Mouse (Mus musculus) bone marrow, adult 2 months (tissue): ENCODE results near the gene Pus10. TPM values are rescaled to one million over a fixed set of nuclear protein-coding genes. Genes with fewer than 3 reads are reported as not detected.

Experiments used
- H3K27ac ChIP-seq: fragments of 200-500 bp; 2 replicates; pipeline ENCODE4 v1.5.1; 2012; ENCODE audit warnings: low read depth, mild to moderate bottlenecking, control low read depth, inconsistent platforms, low read length; ENCODE audit not compliant: control insufficient read depth, poor library complexity, insufficient read depth
- H3K4me1 ChIP-seq: fragments of 200-500 bp; 2 replicates; pipeline ENCODE4 v1.6.1; 2011; ENCODE audit warnings: low read length; ENCODE audit not compliant: control insufficient read depth, insufficient read depth
- H3K4me3 ChIP-seq: fragments of 200-500 bp; replicated peaks from 2 replicates; pipeline ENCODE3; 2011; ENCODE audit warnings: mild to moderate bottlenecking, low read depth, low read length, control low read depth; ENCODE audit not compliant: control insufficient read depth
- CTCF ChIP-seq: fragments of 200-500 bp; IDR thresholded peaks from 2 replicates; pipeline ENCODE4 v1.5.1; 2011; ENCODE audit warnings: low read length, control low read depth; ENCODE audit not compliant: control insufficient read depth, insufficient read depth
- POLR2A ChIP-seq: fragments of 200-500 bp; IDR thresholded peaks from 2 replicates; pipeline ENCODE4 v1.6.1; 2011; ENCODE audit warnings: low read depth, mild to moderate bottlenecking, control low read depth, low read length, borderline replicate concordance; ENCODE audit not compliant: control insufficient read depth
- WGBS: fragments of 180-500 bp; shearing (Covaris S2); methylation state at CpG from one replicate; pipeline ENCODE4 v1.1.7; 2018; 5-methylcytosine and 5-hydroxymethylcytosine counted together
- polyA plus RNA-seq: library from polyadenylated mRNA; stranded (reverse); fragments of >200 nt; gene quantifications from 2 replicates; pipeline ENCODE4 v1.2.4, GENCODE M21; 2011; ENCODE audit warnings: low replicate concordance; ENCODE audit not compliant: missing spikeins, insufficient read depth, insufficient read length

The Pus10 gene
- polyA plus RNA-seq, 1 experiment = 12.0 TPM

DNA sequence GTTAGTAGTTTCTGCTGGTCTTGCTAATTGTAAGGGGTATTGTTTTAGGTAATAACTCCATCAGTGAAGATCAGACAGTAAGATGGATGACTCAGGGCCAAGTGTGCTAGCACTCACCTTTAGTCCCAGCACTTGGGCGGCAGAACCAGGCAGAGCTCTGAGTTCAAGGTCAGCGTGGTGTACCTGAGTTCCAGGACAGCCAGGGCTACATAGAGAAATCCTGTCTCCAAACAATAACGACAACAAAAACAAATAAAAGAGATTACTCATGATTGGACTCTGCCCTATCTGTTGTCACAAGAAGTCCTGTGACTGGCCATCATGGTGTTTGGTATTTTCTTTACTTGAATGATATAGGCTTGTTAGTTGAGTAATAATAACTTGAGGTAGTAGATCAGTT is 36.4 kb downstream of the Pus10 start:
- Histone ChIP-seq H3K4me3 (no peak overlapping the region), H3K4me1 (no peaks in the 10 kb centered on the region), H3K27ac (no peak overlapping the region)
- 91% methylated on average over 3 of the region's 3 CpGs for WGBS
- TF ChIP-seq CTCF (no peak), POLR2A (no peak)

- Histone ChIP-seq H3K27ac (no peak overlapping the region), H3K4me1 (no peaks in the 10 kb centered on the region), H3K4me3 (no peak overlapping the region)
- 81% methylated on average over 7 of the region's 7 CpGs for WGBS
- no peak for TF ChIP-seq CTCF
- TF ChIP-seq POLR2A = no peak
Observed at GRCm38 (mm10) chr11:23704604-23705294, 39.3 kb downstream of the Pus10 start.

DNA sequence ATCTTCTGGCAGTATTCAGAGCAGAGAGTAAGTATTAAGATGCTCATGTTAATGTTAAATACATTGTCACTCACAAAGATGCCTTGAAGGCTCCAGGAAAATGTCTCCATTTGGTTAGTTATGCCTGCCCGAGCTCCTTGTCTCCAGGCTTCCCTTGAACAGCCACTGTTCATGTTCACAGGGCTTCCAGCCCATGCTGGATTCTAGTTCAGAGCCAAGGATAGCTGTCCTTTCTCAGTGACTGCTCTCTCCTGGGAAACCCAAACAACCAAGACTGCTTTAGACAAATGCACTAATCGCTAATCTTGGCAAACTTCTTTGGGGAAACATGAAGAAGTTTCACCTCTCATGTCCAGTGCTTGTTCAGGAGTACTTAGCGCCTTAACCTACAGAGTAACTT is 46.8 kb downstream of the Pus10 start:
- Histone ChIP-seq H3K4me3 (no peak overlapping the region), H3K27ac (no peak overlapping the region), H3K4me1 (no peaks in the 10 kb centered on the region)
- no peak for TF ChIP-seq CTCF
- TF ChIP-seq POLR2A = no peak
- WGBS = 86% methylated on average over 3 of the region's 3 CpGs

- TF ChIP-seq POLR2A (no peak), CTCF (no peak)
- Histone ChIP-seq H3K27ac (no peak overlapping the region), H3K4me1 (no peaks in the 10 kb centered on the region), H3K4me3 (no peak overlapping the region)
- WGBS = 80% methylated on average over 2 of the region's 2 CpGs
Observed at GRCm38 (mm10) chr11:23718856-23719255, 53.4 kb downstream of the Pus10 start.

- H3K4me1 ChIP-seq = no peaks in the 10 kb centered on the region
- WGBS = 76% methylated on average over 3 of the region's 3 CpGs
- TF ChIP-seq POLR2A = no peak
- no peak for TF ChIP-seq CTCF
- no peak overlapping the region for H3K4me3 ChIP-seq
- no peak overlapping the region for H3K27ac ChIP-seq
Observed at GRCm38 (mm10) chr11:23719825-23720224, 54.4 kb downstream of the Pus10 start.

GRCm38 (mm10) chr11:23722326-23722725 is 56.9 kb downstream of the Pus10 start:
- no peaks in the 10 kb centered on the region for H3K4me1 ChIP-seq
- H3K27ac ChIP-seq = no peak overlapping the region
- no peak overlapping the region for H3K4me3 ChIP-seq
- 83% methylated on average over 2 of the region's 2 CpGs for WGBS
- TF ChIP-seq CTCF = no peak

DNA sequence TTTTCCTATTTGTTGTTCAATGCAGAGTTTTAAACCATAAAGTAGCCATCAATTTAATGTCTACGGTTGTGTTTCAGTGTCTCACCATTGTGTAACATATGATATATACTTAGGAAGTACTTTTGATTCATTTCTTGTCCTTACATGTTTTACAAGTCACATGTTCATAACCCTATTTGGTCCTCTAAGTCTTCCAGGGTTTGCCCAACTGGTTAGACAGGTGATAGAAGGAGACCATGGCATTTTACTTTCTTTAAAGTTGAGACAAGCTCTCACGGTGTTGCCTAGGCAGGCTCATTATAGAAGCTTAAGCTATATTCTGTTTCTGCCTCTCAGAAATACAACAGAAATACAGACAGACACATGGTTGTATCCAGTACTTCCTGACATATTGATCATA is 60.4 kb downstream of the Pus10 start:
- Histone ChIP-seq H3K4me3 (no peak overlapping the region), H3K4me1 (no peaks in the 10 kb centered on the region), H3K27ac (no peak overlapping the region)
- TF ChIP-seq CTCF (no peak), POLR2A (no peak)
- 88% methylated on average over 2 of the region's 2 CpGs for WGBS

DNA sequence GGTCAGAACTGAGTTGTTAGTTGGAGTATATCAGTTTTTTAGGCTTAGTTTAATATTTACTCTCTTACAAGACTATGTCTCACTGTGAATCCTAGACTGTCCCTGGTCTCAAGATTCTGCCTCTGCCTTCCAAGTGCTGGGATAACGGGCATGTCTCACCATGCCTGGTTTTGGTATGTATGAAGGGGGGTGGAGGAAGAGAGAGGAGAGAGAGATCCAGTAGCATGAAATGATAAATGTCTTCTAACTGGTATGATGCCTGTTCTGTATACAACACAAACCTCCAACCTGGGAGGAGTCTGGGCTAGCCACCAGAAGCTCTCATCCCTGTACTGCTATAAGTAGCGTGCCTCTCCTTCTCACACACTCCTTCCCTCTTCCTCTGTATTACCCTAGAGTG is 61.0 kb downstream of the Pus10 start:
- Histone ChIP-seq H3K4me3 (no peak overlapping the region), H3K27ac (no peak overlapping the region), H3K4me1 (no peaks in the 10 kb centered on the region)
- WGBS = 80% methylated on average over 2 of the region's 2 CpGs
- TF ChIP-seq CTCF (no peak), POLR2A (no peak)

DNA sequence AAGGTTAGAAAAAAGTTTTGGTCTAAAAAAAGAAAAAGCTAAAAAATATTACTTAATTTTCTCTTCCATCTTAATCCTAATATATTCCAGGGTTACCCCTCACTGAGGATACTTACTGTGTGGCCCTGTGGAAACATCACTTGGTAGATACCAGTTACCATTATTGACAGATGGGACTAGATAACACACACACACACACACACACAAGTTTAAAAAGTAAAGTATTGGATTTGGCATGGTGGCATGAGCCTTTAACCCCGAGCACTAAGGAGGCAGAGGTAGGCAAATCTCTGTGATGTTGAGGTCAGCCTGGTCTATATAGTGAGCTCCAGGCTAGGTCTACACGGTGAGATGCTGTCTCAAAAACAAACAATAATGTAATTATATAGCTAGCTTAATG is 62.7 kb downstream of the Pus10 start:
- TF ChIP-seq POLR2A (no peak), CTCF (no peak)
- WGBS = 75% methylated on average over 2 of the region's 2 CpGs
- no peaks in the 10 kb centered on the region for H3K4me1 ChIP-seq
- H3K27ac ChIP-seq = no peak overlapping the region
- H3K4me3 ChIP-seq = no peak overlapping the region

- no peak overlapping the region for H3K4me3 ChIP-seq
- no peaks in the 10 kb centered on the region for H3K4me1 ChIP-seq
- TF ChIP-seq POLR2A = no peak
- TF ChIP-seq CTCF = no peak
- H3K27ac ChIP-seq = no peak overlapping the region
- WGBS = 69% methylated on average over 4 of the region's 4 CpGs
Observed at GRCm38 (mm10) chr11:23730120-23730519, 64.6 kb downstream of the Pus10 start.
